Mouse (Mus musculus) C2C12 (cell line): ENCODE results near the gene Syne3. TPM values are rescaled to one million over a fixed set of nuclear protein-coding genes. Genes with fewer than 3 reads are reported as not detected.

Source experiments
- H3K27me3 ChIP-seq: one replicate; pipeline ENCODE4 v1.6.1; 2011; ENCODE audit not compliant: control insufficient read depth, insufficient read depth, insufficient read length
- H3K36me3 ChIP-seq: one replicate; pipeline ENCODE4 v1.6.1; 2011; ENCODE audit not compliant: control insufficient read depth, insufficient read depth
- H3K4me3 ChIP-seq: one replicate; pipeline ENCODE4 v1.5.1; 2011; ENCODE audit warnings: mild to moderate bottlenecking, control low read depth; ENCODE audit not compliant: poor library complexity, insufficient read depth, severe bottlenecking
- H3K79me2 ChIP-seq: one replicate; pipeline ENCODE4 v1.6.1; 2011; ENCODE audit not compliant: control insufficient read depth, insufficient read depth
- H3K79me3 ChIP-seq: one replicate; pipeline ENCODE4 v1.6.1; 2011; ENCODE audit warnings: low read depth, control low read depth
- H3ac ChIP-seq: one replicate; pipeline ENCODE3; 2011; ENCODE audit warnings: low read depth; ENCODE audit not compliant: control insufficient read depth, insufficient read length
- CEBPB ChIP-seq: IDR thresholded peaks from one replicate; pipeline ENCODE4 v1.6.1; 2011; ENCODE audit warnings: low read depth, mild to moderate bottlenecking, control low read depth, moderate library complexity
- CTCF ChIP-seq: IDR thresholded peaks from one replicate; pipeline ENCODE4 v1.5.1; 2011; ENCODE audit not compliant: control insufficient read depth, insufficient read depth, insufficient read length
- FOSL1 ChIP-seq: IDR thresholded peaks from one replicate; pipeline ENCODE4 v1.8.0; 2011; ENCODE audit warnings: mild to moderate bottlenecking, low read length; ENCODE audit not compliant: poor library complexity, insufficient read depth, severe bottlenecking
- MAX ChIP-seq: IDR thresholded peaks from one replicate; pipeline ENCODE4 v1.6.1; 2011; ENCODE audit warnings: mild to moderate bottlenecking, control low read depth
- MYOD1 ChIP-seq: IDR thresholded peaks from one replicate; pipeline ENCODE4 v1.6.1; 2011; ENCODE audit warnings: low read depth; ENCODE audit not compliant: control insufficient read depth, insufficient read length
- MYOG ChIP-seq: IDR thresholded peaks from one replicate; pipeline ENCODE4 v1.6.1; 2011; ENCODE audit not compliant: control insufficient read depth, insufficient read length; ENCODE audit errors: extremely low read depth
- USF1 ChIP-seq: IDR thresholded peaks from one replicate; pipeline ENCODE4 v1.6.1; 2011; ENCODE audit warnings: low read depth, mild to moderate bottlenecking, control low read depth, moderate library complexity
- polyA plus RNA-seq: library from polyadenylated mRNA; unstranded; fragments of >200 nt; fragmentation: generic; extraction: Trizol; gene quantifications from one replicate; pipeline ENCODE4 v1.2.1, GENCODE M21; 2012; ENCODE audit warnings: missing spikeins

The Syne3 gene
- polyA plus RNA-seq, 1 experiment, result 24.8 TPM

GRCm38 (mm10) chr12:105044775-105045174 lies 35.2 kb upstream of the Syne3 start:
- no peak for TF ChIP-seq MYOG
- no peak for TF ChIP-seq CTCF
- no peak for TF ChIP-seq USF1
- Histone ChIP-seq H3K36me3 (peaks cover 25% of the 10 kb centered on the region), H3K79me2 (peaks cover 8% of the 10 kb centered on the region), H3ac (no peak overlapping the region), H3K4me3 (no peak overlapping the region), H3K27me3 (no peaks in the 10 kb centered on the region), H3K79me3 (peaks cover 2% of the 10 kb centered on the region)

DNA sequence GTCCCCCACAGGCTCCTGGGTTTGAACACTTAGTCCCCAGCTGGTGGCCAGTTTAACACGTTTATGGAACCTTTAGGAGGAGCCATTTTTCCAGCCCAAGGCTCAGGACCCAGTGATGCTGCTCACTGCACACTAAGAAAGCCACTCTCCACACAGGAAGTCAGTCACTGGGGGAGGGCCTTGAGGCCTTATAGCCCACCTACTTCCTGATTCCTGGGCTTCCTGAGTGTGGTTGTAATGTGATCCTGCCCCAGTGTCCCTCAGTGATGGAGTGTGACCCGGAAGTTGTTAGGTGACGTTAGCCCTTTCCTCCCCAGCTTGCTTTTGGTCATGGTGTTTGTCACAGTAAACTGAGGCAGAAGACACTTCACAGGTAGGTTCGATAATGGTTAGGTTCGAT lies 33.5 kb upstream of the Syne3 start:
- Histone ChIP-seq H3K36me3 (peaks cover 33% of the 10 kb centered on the region), H3K79me3 (peaks cover 12% of the 10 kb centered on the region), H3K79me2 (peaks cover 24% of the 10 kb centered on the region), H3K27me3 (no peaks in the 10 kb centered on the region), H3K4me3 (no peak overlapping the region), H3ac (no peak overlapping the region)
- no peak for TF ChIP-seq CTCF
- TF ChIP-seq MYOG, result no peak
- no peak for TF ChIP-seq MAX
- no peak for TF ChIP-seq MYOD1
- no peak for TF ChIP-seq CEBPB
- no peak for TF ChIP-seq FOSL1
- TF ChIP-seq USF1, result no peak

DNA sequence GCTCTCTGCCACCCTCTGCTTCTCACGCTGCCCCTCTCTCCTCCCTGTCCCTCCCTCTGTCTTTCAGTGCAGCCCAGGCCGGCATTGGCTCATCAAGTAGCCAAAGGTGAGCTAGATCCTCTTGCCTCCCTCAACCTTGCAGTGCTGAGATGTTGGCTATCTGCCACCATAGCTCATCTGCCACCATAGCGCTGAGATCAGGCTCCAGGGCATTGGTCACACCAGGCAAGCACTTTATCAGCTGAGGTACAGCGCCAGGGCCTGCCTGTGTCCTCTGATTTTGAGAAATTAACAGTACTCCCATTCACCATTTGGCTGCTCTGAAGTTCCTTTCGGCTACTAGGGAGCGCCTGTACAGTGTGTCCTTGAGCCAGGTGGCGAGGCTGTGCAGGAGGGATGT lies 31.3 kb upstream of the Syne3 start:
- Histone ChIP-seq H3K27me3 (no peaks in the 10 kb centered on the region), H3K36me3 (peaks cover 45% of the 10 kb centered on the region)
- no peak for TF ChIP-seq CTCF
- no peak for TF ChIP-seq MAX
- no peak for TF ChIP-seq USF1
- no peak for TF ChIP-seq MYOD1
- TF ChIP-seq CEBPB, result no peak
- no peak for TF ChIP-seq MYOG
- no peak for TF ChIP-seq FOSL1

DNA sequence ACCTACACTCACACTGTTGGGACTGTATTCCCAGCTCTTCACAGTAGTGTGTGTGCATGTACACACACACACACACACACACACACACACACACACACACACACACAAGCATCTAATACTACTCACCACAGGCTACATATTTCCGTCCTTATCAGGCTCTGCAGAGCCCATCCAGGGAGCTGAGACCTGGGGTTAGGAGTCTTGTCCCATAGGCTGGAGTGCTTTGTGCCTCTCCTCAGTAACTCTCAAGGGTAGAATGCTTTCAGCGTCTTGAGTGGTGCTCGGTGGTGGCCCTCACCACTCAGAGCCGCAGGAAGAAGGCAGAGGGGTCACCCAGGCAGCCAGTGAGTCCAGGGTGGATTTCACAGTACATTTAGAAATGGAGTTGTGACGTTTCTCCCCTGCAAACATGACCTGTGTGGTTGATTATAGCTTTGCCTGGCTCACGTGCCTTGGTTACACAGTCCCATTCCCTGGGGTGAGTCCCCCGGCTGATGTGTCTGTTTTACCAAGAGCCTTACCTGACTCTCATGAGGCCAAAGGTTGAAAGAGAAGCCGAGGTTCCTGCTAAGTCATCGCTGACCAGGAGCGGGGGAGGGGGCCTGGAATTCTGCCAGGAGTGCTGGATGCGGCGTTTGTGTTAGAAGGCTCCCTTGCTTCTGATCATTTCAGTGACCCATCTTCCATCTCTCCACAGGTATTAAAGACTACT lies 30.1 kb upstream of the Syne3 start:
- H3K36me3 ChIP-seq, result peaks cover 53% of the 10 kb centered on the region
- peaks cover 58% of the 10 kb centered on the region for H3K79me2 ChIP-seq
- H3K79me3 ChIP-seq, result peaks cover 45% of the 10 kb centered on the region
- TF ChIP-seq USF1, result no peak
- no peak for TF ChIP-seq MAX
- TF ChIP-seq MYOD1, result no peak
- TF ChIP-seq CEBPB, result no peak
- TF ChIP-seq MYOG, result no peak
- TF ChIP-seq FOSL1, result no peak
- TF ChIP-seq CTCF, result no peak
- no peak overlapping the region for H3K4me3 ChIP-seq
- no peak overlapping the region for H3ac ChIP-seq
- no peaks in the 10 kb centered on the region for H3K27me3 ChIP-seq

More for the DNA sequence above, 31.3 kb upstream of the Syne3 start:
- Histone ChIP-seq H3K79me3 (peaks cover 33% of the 10 kb centered on the region), H3ac (no peak overlapping the region), H3K4me3 (no peak overlapping the region), H3K79me2 (peaks cover 46% of the 10 kb centered on the region)

GRCm38 (mm10) chr12:105038918-105039317 lies 29.3 kb upstream of the Syne3 start:
- no peak overlapping the region for H3ac ChIP-seq
- no peak overlapping the region for H3K4me3 ChIP-seq
- peaks cover 53% of the 10 kb centered on the region for H3K36me3 ChIP-seq
- H3K27me3 ChIP-seq, result no peaks in the 10 kb centered on the region
- peaks cover 66% of the 10 kb centered on the region for H3K79me2 ChIP-seq
- TF ChIP-seq USF1 (no peak), MAX (no peak), MYOG (no peak)
- peaks cover 53% of the 10 kb centered on the region for H3K79me3 ChIP-seq

DNA sequence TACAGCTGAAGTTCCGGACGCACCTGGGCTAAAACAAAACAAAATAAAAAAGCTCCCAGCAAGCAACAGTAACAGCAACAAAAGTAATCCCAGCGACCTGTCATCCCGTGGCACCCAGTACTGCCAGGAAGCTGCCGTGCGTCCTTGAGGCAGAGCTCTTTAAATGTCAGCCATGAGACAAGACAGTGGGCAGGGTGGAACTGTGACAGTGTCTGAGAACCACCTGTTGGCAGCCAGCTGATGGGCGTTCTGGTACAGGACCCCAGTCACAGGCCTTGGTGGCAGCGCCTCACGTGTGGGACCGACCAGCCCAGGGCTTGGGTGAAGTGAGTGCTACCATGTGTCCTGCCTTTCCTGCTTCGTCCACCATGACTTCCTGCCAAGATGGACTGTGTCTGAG lies 28.6 kb upstream of the Syne3 start:
- TF ChIP-seq USF1 (no peak), MYOG (no peak), CTCF (no peak), FOSL1 (no peak)
- H3K79me2 ChIP-seq, result peaks cover 73% of the 10 kb centered on the region
- peaks cover 60% of the 10 kb centered on the region for H3K79me3 ChIP-seq
- no peaks in the 10 kb centered on the region for H3K27me3 ChIP-seq
- peaks cover 51% of the 10 kb centered on the region for H3K36me3 ChIP-seq
- H3K4me3 ChIP-seq, result no peak overlapping the region
- no peak overlapping the region for H3ac ChIP-seq
